Mouse (Mus musculus) ovary, postnatal 36 days (tissue): ENCODE measurements around the gene Wnt7b.

Experiments used
- DNase-seq: peaks from one replicate; pipeline ENCODE4 v3.0.0; 2022; ENCODE audit warnings: low spot score, mixed read lengths

Wnt7b gene

DNA sequence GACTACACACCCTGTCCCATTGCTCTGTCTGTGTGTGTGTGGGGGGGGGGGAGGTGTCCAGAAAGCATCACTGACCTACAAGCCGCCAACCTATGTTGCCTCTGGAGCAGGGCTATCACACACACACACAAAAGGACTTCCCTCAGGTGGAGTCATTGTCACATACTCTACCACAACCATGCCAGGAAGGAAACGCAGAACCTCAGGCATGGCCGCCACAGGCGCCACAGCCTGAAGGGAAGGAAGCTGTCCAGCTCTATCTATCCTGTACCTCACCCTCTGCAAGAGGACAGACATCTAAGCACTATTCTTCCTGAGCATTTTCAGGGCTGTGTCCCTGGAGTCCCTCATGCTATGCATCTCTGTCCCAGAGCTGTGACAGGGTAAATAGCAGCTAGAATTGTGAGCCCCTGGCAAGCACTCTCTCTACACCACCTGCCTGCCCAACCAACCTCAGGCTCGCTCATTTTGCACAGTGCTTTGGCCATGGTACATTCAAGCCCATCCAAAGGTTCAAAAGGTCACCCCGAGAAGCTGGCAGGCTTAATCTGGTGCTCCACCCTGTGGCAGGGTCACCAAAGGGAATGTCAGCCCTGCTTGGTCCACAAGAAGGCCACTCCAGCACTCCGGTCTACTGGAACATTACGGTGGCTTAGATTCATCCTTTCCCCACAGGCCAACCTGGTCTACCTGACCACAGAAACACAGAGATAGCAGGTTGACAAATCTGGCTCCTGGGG, 12.1 kb downstream of the Wnt7b start:
- DNase-seq: no peak

DNA sequence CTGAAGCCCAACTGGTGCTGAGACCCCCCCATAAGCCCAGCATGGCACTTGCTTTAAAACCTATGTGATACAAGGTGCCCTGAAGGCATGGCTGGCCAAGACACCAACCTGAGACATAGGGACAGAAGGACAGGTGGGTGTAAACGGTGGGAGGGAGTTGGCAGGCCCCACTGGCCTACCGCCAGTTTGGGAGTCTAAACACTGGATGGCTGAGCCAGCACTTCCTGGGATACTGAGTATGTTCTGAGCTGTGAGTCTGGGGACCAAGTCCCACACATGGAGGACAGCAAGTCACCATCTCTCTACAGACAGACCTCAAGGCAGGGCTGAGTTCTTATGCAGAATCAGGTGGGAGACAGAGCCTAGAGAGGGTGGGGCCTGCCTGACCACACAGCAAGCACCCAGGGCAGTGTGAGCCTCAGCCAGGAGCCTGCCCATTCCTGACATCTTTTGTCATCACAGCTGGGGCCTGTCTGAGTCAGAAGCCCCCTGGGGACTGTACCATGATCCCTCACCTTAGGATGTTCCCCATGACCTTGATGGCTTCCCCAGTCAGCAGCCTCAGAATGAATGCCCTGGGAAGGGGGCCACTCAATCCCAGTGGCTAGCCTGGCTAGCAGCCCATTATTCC, 13.0 kb downstream of the Wnt7b start:
- DNase-seq: peak; percentile 21

DNA sequence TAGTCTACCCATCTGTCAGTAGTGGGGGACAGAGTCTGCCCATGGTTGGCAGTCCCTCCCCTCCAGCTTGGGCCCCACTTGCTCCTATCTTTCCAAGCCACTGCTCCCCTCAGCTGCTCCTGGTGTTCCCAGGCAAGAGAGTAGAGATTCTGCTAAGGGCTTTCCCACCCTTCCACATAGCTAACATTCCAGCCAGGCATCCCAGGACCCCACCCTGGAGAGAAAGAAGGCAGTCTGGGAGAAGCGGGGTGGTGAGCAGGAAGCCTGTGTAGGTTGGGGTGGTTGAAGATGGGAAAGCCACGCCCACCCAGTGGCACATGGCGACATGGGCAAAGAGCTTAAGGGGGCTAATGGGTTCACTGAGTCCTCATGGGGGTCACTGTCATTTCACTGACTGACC, 13.9 kb downstream of the Wnt7b start:
- DNase-seq: no peak

DNA sequence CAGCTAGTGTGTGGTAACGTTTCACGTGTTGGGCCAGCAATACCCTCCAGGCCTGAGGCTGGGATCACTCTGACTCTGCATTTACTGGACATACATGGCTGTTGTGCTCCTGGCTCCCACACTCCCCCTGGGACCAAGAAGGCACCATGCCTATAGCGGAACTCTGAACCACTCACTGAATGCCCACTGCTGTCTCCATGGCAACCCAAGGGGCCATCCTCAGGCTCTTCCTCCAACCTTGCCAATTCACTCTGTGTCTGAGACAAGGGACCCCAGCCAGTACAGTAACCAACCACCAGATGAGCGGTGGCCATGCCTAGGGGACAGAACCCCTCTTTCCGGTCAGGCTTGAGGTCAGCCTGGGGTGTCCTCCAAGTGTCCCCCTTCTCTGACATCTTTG, 17.3 kb downstream of the Wnt7b start:
- no peak for DNase-seq

DNA sequence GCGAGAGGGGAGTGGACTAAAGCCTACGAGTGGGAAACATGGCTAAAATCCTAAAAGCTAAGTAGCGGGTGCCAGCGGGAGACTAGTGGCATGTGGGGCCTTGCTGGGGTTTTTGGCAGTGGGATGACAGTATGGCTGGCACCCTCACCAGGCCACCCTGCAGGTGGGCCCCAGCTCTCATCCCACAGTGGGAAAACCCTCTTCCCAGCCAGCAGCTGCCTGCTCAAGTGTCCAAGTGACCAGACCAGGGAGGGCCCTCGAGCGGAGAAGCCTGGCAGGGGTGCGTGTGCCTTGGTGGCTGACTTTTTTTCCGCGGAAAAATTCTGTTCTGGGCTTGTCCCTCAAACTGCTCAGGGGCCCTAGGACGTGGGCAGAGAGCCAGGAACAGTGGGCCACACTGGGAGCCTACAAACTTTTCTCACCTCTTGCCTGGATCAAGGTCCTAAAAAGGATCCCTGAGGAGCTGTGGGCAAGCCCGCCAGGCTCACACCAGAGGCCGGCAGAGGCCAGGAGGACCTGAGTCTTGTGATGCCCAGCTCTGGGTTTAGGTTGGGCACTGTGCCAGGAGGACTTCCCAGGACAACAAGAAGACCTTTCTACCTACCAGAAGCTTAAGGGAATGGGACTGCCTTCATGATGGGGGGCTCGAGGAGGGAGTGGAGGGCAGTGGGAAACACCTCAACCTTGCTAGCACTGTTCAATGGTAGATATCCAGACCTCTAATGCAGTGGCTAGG, 18.1 kb downstream of the Wnt7b start:
- no peak for DNase-seq

DNA sequence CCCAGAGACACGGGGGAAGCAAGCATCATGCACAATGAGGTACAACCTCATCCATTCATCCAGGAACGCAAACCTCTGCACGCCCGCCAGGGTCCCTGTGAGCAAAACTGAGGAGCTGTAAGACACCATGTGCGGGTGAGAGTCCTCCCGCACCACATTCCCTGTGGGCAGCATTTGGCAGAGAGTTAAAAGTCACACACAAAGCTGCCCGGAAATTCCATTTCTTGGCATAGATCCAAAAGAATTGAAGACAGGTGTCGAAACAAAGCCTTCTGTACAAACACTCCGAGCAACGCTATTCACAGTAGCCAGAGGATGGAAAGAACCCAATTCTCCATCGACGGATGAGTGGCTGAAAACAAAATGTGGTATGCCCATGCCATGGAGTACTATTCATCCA, 20.3 kb downstream of the Wnt7b start:
- DNase-seq: no peak

DNA sequence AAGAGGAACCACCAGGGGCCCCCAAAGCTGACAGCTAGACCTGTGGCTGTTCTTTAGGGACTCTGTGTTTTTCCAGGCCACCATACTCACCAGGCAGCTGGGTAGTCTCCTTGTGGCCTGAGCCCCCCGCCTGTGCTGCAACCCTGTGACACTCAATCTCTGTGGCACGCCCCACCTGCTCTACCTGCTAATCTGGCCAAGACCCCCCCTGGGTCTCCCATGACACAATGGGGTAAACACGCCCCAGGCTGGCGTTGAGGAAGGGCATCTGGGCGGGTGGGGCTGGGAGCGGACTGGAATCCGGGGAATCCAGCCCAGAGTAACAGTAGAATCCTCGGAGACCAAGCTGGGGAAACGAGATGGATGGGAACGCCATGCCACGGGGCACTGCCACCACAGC, 21.4 kb downstream of the Wnt7b start:
- no peak for DNase-seq

DNA sequence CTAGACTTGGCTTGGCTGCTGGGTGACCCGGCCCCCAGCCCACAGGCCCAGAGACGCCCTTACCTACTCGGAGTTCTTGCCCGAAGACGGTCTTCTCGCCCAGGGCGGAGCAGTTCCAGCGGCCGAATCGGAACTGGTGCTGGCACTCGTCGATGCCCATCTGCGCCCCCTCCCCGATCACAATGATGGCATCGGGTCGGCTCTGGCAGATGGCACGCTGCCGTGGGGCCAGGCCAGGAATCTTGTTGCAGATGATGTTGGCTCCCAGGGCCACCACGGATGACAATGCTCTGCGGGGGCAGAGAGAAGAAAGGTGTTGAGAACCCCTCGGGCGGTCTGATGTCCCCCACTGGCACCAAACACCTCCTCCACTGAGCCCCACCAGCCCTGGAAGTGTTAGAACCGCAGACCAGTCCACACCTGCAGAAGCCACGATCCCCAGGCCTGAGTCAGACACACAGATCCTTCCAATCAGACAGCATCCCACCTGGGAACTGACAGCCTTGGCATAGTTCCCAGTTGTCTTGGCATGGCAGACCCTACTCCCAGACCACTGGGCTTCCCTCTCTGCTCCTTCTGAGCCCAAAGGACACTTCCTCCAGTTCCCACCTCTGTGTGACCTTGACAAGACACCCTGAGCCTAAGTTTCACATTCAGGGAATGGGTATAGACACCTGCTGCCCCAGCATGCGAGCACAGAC, 23.3 kb downstream of the Wnt7b start:
- no peak for DNase-seq

DNA sequence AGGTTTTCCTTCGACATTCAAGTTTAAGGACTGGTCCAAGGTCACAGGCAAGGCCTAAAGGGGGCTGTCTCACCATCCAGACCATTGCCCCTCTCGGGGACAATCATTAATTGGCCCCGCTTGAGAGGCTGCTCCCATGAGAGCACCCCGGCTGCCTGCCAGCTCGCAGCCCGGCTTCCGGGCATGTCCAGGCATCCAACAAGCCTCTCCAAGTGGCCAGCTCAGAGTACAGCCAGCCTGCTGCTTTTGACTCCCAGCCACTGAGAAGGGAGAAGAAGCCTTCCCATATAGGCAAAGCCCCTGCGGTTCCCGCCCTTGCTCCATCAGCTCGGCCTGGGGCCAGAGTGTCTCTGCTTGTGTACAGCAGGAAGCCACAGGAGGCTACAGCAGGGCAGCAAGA, 26.5 kb downstream of the Wnt7b start:
- DNase-seq: peak; percentile 28

DNA sequence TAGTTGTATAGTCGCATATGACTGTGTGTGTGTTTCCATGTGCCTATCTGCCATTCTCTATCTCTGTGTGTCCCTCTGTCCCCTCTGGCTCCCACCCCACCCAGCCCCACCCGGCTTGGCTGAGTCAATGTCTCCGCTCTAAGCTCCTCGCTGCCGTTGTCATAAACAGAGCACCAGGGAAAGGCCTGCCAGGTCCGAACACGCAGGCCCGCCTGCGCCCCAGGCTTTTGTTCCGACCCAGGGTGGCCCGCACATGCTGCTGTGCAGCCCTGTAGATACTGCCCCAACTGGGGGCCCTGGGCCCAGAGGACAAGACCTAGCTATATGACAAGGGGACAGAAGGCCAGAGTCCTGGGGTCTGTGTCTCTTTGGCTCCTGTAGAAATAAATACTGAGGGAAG, 28.9 kb downstream of the Wnt7b start:
- DNase-seq: no peak

DNA sequence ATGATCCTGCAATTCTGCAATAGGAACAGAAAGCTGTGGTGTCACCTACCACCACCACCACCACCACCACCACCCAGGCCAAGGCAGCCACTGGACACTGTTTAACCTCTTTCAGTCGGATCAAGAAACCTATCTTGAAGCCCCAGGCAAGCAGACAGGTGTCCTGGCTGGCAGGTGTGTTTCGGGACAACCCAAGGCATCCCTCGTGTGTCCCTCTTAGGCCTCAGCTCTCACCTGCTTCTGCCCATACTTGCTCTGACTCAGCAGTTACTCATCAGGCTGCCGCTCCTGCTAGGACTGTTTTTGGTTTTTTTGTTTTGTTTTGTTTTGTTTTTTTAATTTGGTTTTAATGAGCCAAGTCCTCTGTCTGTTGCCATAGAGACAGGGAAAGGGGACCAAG, 35.8 kb downstream of the Wnt7b start:
- DNase-seq: no peak

DNA sequence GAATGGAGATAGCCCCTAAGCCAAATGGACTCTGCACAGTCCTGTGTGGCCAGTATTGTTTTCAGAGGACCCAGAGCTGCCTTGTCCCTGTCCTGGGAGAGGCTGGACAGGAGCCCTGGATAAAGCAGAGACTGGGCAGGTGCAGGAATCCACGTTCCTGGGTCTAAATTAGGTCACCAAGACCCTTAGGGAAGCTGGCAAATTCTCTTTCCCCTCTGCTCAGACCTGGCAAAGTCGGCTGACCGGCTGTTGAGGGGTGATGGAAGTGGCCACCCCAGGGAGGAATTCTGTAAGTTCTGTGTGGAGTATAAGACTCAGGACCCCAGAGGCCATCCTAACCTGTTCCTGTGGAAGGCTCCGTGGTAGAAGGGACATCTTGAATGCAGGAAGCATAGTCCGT, 36.9 kb downstream of the Wnt7b start:
- DNase-seq: no peak

DNA sequence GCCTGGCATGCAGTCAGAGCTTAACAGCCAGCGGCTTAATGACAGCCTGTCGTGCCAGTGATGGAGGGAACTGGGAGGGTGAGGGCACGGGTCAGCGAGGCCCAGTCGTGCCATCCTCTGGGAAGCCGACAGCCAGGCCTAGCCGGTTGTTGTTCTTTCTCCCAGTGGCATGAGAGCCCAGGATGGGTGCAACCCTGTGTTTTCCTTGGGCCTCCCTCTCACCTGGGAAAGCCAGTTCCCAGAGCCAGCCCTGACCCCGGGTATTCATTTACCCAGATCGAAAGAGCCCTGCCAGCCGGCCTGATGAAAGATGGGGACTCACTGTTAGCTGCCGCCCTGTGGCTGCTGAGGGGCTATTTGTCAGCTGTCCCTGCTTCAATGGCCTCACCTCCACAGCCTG, 44.1 kb downstream of the Wnt7b start:
- no peak for DNase-seq

DNA sequence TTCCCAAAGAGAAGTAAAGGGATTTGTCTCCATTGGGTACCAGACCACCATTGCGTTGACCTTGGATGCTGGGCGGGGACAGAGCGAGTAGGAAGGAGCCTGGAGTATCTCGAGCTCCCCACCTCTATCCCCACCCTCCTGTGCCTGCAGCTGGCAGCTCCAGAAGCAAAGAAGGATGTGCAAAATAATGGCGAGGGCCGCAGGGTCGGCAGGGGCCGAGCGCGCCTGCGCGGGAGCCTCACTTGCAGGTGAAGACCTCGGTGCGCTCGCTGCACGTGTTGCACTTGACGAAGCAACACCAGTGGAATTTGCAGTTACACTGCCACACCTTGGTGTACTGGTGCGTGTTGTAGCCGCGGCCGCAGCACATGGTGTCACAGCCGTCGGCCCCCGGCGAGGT, 45.1 kb downstream of the Wnt7b start:
- DNase-seq: no peak

DNA sequence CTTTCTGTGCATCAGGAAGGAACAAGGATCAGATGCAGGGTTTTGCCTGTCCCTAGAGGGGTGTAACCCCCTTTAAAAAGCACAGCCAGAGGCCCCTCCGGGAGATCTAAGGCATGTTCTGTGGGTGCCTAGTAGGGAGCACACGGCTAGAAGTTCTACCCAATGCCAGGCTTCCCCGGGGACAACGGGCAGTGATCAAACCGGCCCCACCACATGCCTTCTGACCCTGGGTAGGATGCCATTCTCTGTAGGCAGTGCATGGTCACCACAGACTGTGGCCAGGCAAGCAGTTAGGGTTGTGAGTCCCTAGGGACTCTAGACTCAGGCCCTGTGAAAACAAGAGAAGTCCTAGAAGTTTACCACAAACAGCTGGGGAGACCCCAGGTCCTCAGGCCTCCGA, 47.6 kb downstream of the Wnt7b start:
- DNase-seq: no peak

DNA sequence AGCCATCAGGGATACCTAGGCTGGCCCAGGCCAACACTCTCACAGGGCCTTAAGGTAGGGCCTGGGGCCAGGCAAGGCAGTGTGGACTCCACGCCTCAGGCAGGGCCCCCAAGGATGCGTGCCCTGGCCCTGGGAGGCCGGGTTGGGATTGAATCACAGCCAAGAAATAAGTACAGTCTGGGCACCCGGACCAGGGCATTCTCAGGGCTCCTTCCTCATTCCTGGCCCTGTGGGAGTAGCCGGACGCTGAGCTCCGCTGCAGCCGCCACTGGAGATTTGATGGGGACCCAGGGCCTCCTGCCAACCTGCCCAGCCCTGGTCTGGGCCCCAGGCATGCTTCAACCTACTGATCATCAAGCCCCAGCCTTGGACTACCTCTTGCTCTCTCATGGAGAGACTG, 48.1 kb downstream of the Wnt7b start:
- peak; percentile 61 for DNase-seq

DNA sequence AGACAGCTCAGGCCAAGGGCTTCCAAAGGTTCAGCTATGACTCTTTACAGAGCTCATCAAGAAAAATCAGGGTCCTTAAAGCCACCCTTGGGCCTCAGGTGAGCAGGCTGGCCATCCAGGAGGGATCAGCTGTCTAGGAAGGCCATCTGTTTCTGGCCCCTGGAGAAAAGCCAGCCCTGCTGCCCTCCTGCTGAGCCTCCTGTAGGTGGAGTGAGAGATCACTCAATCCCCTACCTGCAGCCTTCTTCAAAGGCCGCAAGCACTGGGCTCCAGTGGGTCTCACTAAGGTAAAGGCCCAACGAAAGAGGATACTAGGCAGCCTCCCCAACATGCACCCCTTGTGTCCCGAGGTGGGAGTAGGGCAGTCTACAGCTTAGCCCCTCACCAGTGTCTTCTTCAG, 50.2 kb downstream of the Wnt7b start:
- DNase-seq: no peak

DNA sequence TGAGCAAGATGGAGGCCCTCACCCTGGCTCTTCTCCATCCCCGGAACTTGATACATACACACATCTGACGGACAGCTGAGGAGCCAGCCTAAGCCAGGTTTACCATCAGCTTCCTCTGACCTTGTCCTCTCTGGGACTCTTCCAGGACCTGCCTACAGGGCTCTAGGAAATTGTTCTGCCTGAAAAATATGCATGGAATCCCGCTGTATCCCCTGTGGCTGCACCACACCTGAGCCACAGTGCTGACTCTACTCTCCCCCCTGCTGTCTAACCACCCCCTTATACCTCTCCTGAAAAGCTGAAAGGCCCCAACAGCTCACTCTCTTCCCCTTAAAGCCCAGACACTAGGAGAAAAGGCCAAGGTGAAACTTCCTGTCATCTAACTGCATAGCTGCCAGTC, 52.4 kb downstream of the Wnt7b start:
- DNase-seq: no peak

DNA sequence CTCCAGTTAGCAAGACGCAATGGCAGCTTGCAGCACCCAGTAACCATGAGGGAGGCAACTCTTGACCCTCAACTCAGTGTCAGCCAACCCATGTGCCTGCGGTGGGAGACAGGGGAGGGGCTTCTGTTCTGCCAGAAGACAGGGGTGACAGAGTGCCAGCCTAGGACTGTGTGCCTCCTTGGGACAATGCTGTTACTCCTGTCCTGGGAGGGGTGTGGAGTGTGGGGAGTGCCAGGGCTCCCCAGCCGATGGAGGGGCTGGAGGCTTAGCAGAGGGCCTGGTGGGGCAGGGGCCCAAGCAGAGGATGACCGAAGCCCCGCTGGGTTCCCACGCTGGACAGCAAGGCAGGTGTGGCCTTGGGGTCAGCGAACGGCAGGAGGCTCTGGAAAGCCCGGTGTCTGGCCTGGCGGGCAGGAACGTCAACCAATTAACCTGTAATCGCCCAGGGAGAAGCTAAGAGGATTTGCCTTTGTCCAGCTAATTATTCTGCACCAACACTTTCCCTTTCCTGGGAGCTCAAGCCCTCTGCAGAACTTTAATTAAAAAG, 57.8 kb downstream of the Wnt7b start:
- DNase-seq: no peak

DNA sequence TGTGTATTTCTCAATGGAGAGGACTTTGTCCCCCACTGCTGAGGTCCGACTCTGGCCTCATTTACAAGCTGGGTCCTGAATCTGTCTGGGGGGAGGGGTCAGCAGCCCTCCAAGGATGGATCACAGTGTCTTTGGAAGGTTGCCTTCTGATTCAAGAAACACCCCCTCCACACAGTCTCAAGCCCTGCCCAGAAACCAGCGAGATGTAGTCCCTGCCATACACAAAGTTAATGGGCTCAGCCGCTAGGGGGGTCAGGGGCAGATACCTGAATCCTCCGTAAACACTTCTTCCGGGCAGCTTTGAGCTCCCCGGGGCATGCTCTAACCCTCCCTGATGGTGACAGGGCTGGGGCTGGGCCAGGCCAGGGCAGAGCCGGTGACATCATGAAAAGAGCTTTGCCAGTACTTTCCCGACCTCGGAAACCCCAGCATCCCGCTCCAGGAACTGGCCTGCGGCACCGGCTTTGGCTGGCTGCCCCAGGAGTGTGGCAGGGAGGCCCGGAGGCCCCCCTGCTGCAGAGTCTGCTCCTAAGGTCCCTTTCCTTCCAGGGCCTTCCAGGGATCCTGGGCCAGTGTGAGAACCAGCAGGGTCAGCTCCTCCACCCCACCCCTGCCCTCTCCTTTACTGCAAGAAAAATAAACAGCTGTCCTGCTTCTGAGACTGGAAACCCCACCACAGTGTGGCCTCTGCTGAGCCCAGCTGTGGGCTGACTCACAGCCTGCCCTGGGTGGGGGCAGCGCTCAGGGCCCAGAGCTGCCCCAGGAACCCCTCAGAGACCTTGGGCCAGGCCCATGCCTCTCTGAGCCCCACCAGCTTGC, 58.9 kb downstream of the Wnt7b start:
- peak; percentile 45 for DNase-seq

DNA sequence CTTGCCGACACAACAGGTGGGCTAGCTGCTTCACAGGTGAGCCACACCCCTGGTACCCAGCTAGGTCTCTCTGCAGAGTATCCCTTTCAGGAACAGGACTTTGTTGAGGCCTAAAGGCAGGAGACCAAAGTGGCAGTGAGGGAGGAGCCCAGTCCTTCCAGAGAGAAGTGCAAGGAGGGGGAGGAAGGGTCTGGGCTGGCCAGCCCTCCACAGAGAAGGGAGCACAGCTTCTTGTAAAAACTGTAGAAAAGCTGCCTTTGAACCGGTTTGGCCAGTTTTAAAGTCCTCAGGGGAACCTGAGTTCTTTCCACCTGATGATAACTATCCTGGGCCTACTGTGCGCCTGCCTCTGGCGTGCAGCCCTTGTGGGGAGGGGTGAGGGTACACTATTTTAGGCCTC, 62.8 kb downstream of the Wnt7b start:
- no peak for DNase-seq
